Mouse (Mus musculus) spleen, adult 2 months (tissue): ENCODE results near the gene Lingo3. TPM values are rescaled to one million over a fixed set of nuclear protein-coding genes. Genes with fewer than 3 reads are reported as not detected.
"Not testable (repeated sequence)": the region's sequence is repeated elsewhere in the genome, so short reads cannot be mapped to it uniquely, and the experiment has no call there.

Experiments used
- DNase-seq, 2 experiments: peaks; one replicate each; pipeline versions ENCODE4 v3.0.0 to v3.0.0-alpha.2; 2012 to 2021; ENCODE audit warnings: low spot score in 2 of 2, low read depth in 1 of 2
- H3K27ac ChIP-seq: fragments of 200-500 bp; 2 replicates; pipeline ENCODE4 v1.5.1; 2012; ENCODE audit warnings: low read length, inconsistent platforms; ENCODE audit not compliant: insufficient read depth
- H3K27me3 ChIP-seq: fragments of 200-500 bp; 2 replicates; pipeline ENCODE4 v1.6.1; 2012; ENCODE audit warnings: mild to moderate bottlenecking, moderate library complexity, low read length, inconsistent platforms; ENCODE audit not compliant: control insufficient read depth, insufficient read depth
- H3K36me3 ChIP-seq: fragments of 200-500 bp; 2 replicates; pipeline ENCODE4 v1.6.1; 2012; ENCODE audit warnings: mild to moderate bottlenecking, low read length, inconsistent platforms; ENCODE audit not compliant: control insufficient read depth, insufficient read depth
- H3K4me1 ChIP-seq: fragments of 200-500 bp; 2 replicates; pipeline ENCODE4 v1.6.1; 2011; ENCODE audit warnings: inconsistent platforms; ENCODE audit not compliant: control insufficient read depth, insufficient read depth, insufficient read length
- H3K4me3 ChIP-seq: fragments of 200-500 bp; 2 replicates; pipeline ENCODE4 v1.5.1; 2011; ENCODE audit warnings: mild to moderate bottlenecking, inconsistent platforms; ENCODE audit not compliant: insufficient read depth, insufficient read length; ENCODE audit errors: extremely low read depth
- CTCF ChIP-seq: fragments of 200-500 bp; IDR thresholded peaks from 2 replicates; pipeline ENCODE4 v1.5.1; 2011; ENCODE audit warnings: mild to moderate bottlenecking, inconsistent platforms; ENCODE audit not compliant: insufficient read depth, insufficient read length, insufficient replicate concordance; ENCODE audit errors: extremely low read depth
- POLR2A ChIP-seq: fragments of 200-500 bp; IDR thresholded peaks from 2 replicates; pipeline ENCODE4 v1.6.1; 2011; ENCODE audit warnings: low read depth, low read length, inconsistent platforms
- WGBS: fragments of 180-500 bp; shearing (Covaris S2); methylation state at CpG from one replicate; pipeline ENCODE4 v1.1.7; 2018; 5-methylcytosine and 5-hydroxymethylcytosine counted together
- polyA plus RNA-seq: library from polyadenylated mRNA; depleted of rRNA; stranded (reverse); fragments of >200 nt; gene quantifications from 2 replicates; pipeline ENCODE4 v1.2.3, GENCODE M21; 2012

Gene Lingo3
- polyA plus RNA-seq, 1 experiment = 0.02 TPM

- 65% methylated on average over 2 of the region's 2 CpGs for WGBS
- H3K27ac ChIP-seq = no peak overlapping the region
- no peak for DNase-seq
- TF ChIP-seq POLR2A (no peak), CTCF (no peak)
- H3K4me3 ChIP-seq = no peak overlapping the region
- H3K4me1 ChIP-seq = no peaks in the 10 kb centered on the region; the same call in 1 of the 2 replicates
- no peaks in the 10 kb centered on the region for H3K36me3 ChIP-seq
- no peaks in the 10 kb centered on the region for H3K27me3 ChIP-seq
Measured at GRCm38 (mm10) chr10:80837827-80838226, 6.0 kb downstream of the Lingo3 start.

GRCm38 (mm10) chr10:80836949-80837379, 6.9 kb downstream of the Lingo3 start:
- no peak for DNase-seq
- WGBS = 49% methylated on average over 7 of the region's 7 CpGs
- TF ChIP-seq CTCF = no peak
- TF ChIP-seq POLR2A = no peak
- Histone ChIP-seq H3K4me1 (no peaks in the 10 kb centered on the region; the same call in 1 of the 2 replicates), H3K27me3 (no peaks in the 10 kb centered on the region), H3K27ac (no peak overlapping the region), H3K36me3 (no peaks in the 10 kb centered on the region), H3K4me3 (no peak overlapping the region)

DNA sequence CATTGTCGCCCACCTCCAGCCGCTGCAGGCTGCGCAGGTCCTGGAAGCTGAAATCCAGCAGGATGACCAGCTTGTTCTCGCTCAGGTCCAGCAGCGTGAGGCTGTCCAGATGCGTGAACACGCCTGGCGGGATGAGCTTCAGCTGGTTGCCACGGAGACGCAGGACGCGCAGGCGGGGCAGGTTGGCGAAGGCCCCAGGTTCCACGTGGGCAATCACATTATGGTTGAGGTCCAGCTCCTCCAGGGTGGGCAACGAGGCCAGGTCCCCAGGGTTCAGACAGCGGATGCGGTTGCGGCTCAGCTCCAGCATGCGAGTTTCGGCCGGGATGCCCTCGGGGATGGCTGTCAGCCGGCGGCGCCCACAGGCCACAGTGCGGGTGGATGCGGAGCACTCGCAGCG, 8.2 kb downstream of the Lingo3 start:
- Histone ChIP-seq H3K27ac (no peak overlapping the region), H3K36me3 (no peaks in the 10 kb centered on the region), H3K27me3 (no peaks in the 10 kb centered on the region), H3K4me1 (no peaks in the 10 kb centered on the region; the same call in 1 of the 2 replicates), H3K4me3 (no peak overlapping the region)
- no peak for DNase-seq
- TF ChIP-seq CTCF (no peak), POLR2A (no peak)
- 77% methylated on average over 30 of the region's 30 CpGs for WGBS

DNA sequence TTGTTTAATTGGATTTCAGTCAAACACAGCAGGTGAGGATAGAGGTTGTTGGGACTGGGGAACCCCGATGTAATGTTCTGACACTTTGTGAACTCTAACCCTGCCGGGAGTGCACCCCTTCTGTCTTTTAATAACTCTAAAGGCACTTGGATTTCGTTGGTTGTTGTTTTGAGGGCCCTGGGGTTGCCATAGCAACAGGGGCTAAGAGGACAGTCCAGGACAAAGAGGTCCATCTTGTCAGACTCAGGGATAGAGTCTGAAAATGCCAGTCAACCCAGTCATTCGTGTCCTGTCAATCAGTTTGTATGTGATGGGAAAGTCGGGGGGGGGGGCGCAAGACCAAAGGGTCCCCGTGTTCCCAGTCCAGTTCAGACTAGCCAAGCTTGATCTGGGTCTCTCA, 11.0 kb downstream of the Lingo3 start:
- Histone ChIP-seq H3K27me3 (no peaks in the 10 kb centered on the region), H3K4me1 (peaks cover 2% of the 10 kb centered on the region), H3K36me3 (peaks cover 15% of the 10 kb centered on the region), H3K27ac (no peak overlapping the region), H3K4me3 (no peak overlapping the region)
- WGBS = 86% methylated on average over 7 of the region's 7 CpGs
- TF ChIP-seq POLR2A (no peak), CTCF (no peak)
- DNase-seq = no peak

DNA sequence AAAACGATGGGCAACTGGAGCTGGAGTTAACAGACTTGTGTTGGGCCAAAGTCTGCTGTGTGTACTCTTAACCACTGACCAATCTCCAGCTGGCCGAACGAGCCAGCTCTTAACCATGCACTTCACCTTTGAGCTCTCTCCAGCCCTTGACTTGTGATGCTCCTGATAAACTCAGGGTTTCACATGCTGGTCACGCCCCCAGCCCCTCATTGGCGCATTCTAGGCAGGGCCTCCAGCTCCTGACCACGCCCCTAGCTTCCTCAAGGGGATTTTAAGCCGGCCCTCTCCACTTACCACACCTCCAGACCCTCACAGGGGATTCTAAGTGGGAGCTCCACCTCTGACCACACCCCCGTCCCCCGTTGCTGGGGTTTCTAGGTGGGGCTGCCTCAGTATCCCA, 12.7 kb downstream of the Lingo3 start:
- peak in 1 of 2 experiments; percentile 45 for DNase-seq
- Histone ChIP-seq H3K27ac (no peak overlapping the region), H3K27me3 (no peaks in the 10 kb centered on the region), H3K36me3 (peaks cover 15% of the 10 kb centered on the region), H3K4me3 (no peak overlapping the region), H3K4me1 (peaks cover 3% of the 10 kb centered on the region)
- no peak for TF ChIP-seq POLR2A
- no peak for TF ChIP-seq CTCF
- WGBS = 18% methylated on average over 9 of the region's 9 CpGs

DNA sequence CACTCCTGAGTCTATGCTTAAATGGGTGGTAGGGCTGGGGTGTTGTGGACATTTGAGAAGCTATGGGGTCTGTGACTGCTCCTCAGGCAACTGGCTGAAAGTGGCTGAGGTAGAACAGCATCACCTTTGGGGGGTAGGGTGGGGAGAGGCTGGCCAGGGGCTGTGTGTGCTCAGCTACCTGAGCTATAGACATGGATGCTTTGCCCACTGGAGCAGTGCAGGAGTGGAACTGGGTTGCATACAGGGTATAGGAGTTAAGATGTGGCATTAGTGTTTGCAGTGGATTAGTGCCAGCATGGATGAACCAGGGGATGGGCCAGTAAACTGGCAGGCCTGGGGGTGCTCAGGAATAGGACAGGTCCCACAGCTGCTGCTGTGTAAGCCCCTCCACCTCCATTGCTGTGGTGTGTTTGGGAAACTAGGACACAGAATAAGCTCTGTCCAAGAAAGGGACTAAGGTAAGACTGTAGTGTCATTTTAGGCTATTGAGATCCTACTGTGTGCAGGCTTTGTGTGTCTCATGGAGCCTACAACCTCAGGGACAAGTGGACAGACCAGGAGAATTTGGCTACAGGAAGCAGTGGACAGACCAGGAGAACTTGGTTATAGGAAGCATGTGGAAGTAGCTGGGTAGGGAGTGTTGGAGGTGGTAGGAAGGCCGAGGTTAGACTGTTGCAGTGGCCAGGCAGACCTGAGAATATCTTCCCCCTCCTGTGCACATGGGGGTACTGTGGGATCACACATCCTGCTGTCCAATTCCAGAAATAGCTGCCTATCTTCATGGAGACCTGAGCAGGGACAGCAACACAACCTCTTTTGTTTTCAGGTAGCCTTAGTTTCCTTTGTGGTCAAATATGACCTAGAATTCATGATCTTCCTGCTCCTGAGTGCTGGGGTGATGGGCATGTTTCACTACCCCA, 14.2 kb downstream of the Lingo3 start:
- H3K4me3 ChIP-seq = no peak overlapping the region
- WGBS = 64% methylated on average over 1 of the region's 1 CpGs
- no peak overlapping the region for H3K27ac ChIP-seq
- no peak for TF ChIP-seq CTCF
- TF ChIP-seq POLR2A = no peak
- peaks cover 15% of the 10 kb centered on the region for H3K36me3 ChIP-seq
- H3K4me1 ChIP-seq = peaks cover 4% of the 10 kb centered on the region
- no peaks in the 10 kb centered on the region for H3K27me3 ChIP-seq
- DNase-seq = no peak

GRCm38 (mm10) chr10:80828587-80828986, 15.3 kb downstream of the Lingo3 start:
- H3K4me3 ChIP-seq, DNase-seq, H3K27me3 ChIP-seq, H3K27ac ChIP-seq: not testable (repeated sequence)
- Histone ChIP-seq H3K36me3 (peaks cover 15% of the 10 kb centered on the region), H3K4me1 (peaks cover 13% of the 10 kb centered on the region; the same call in 1 of the 2 replicates)
- WGBS = 77% methylated on average over 8 of the region's 9 CpGs
